Mouse (Mus musculus) ES-CJ7 (cell line): ENCODE measurements at regions not wholly inside any gene's neighbourhood (a gene's known extent, or its start where the extent isn't known, plus 50 kb on each side); places are given as distances from the start of the nearest gene placed in this dataset.
"Not testable (repeated sequence)": the region's sequence is repeated elsewhere in the genome, so short reads cannot be mapped to it uniquely, and the experiment has no call there.

Source experiments
- DNase-seq: peaks from one replicate; pipeline ENCODE4 v3.0.0; 2011; ENCODE audit warnings: low read depth, low spot score

DNA sequence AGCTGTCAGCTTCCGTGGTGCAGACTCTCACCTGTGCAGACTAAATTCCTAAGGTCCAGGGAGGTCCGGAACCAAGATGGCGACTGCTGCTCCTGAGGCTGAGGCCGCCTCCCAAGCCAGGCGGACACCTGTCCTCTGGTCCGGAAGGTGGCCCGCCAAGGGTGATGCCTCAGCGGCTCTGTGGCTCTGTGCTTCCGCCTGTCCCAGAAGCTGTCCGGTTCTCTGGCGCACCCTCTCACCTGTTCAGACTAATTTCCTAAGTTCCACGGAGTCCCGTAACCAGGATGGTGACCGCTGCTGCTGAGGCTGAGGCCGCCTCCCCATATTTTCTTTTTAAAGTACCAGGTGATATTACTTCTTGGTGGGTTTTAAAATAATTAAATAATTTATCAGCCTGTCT lies 65.4 kb upstream of the B3galnt2 start:
- DNase-seq: not testable (repeated sequence)

- DNase-seq: peak; percentile 98
Measured at GRCm38 (mm10) chr13:13889297-13890120, 64.8 kb upstream of the B3galnt2 start.

- DNase-seq: peak; percentile 52
Measured at GRCm38 (mm10) chr13:13902186-13902585, 52.1 kb upstream of the B3galnt2 start.
